Mouse (Mus musculus) left cerebral cortex, postnatal 4 days (tissue): ENCODE results near the gene Glipr2. TPM values are rescaled to one million over a fixed set of nuclear protein-coding genes. Genes with fewer than 3 reads are reported as not detected.

Source experiments
- DNase-seq: peaks from one replicate; pipeline ENCODE4 v3.0.0-alpha.2; 2022
- intact Hi-C: fragments of 180-260 bp; cut with DNase I; formaldehyde crosslinking; loops from one replicate; pipeline ENCODE4 v1.15.1; 2025
- total RNA-seq, 2 experiments: library from RNA; stranded (reverse); gene quantifications; 2 replicates each; pipeline ENCODE4 v1.2.3; 2021

Glipr2 gene
- total RNA-seq, 2 experiments from 2014 or later: 11.1 to 14.9 TPM

DNA sequence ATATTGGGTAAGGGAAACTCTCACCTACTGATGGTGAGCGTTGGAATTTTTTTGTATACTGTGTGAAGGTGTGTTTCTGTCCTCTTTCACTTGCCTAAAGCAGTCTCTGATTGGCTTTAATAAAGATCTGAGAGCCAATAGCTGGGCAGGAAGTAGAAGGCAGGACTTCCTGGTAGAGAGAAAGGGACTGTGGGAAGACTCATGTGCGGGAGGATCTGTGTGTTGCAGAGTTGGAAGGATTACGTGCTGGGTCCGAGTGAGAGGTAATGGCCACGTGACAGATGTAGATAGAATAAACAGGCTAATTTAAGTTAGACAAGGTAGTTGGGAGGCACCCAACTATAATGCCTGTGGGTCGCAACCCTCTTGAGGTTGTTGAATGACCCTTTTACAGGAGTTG lies 46.4 kb downstream of the Glipr2 start:
- no peak for DNase-seq
- intact Hi-C loops: no loop called here

DNA sequence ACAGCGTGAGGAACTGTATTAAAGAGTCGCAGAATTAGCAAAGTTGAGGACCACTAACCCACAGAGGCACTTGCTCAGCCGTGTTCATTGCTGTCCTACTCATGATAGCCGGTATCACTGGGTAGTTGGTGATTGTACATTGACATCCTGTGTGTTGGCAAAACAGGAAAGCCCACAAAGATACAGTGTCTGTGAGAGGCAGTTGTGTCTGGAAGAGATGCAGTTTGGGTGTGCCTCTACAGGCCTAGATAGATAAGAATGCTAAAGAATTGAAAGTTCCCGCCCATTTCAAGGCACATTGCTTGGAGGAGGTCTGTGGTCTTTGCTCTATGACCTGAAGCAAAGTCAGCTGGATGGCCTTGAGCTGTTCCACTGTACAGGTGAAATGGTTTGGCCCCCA lies 46.9 kb downstream of the Glipr2 start, which contains the start of gene Clta:
TSS of gene Clta (plus strand) at position 327 of the 400 bp plus-strand sequence.
- intact Hi-C loops: no loop called here
- no peak for DNase-seq

DNA sequence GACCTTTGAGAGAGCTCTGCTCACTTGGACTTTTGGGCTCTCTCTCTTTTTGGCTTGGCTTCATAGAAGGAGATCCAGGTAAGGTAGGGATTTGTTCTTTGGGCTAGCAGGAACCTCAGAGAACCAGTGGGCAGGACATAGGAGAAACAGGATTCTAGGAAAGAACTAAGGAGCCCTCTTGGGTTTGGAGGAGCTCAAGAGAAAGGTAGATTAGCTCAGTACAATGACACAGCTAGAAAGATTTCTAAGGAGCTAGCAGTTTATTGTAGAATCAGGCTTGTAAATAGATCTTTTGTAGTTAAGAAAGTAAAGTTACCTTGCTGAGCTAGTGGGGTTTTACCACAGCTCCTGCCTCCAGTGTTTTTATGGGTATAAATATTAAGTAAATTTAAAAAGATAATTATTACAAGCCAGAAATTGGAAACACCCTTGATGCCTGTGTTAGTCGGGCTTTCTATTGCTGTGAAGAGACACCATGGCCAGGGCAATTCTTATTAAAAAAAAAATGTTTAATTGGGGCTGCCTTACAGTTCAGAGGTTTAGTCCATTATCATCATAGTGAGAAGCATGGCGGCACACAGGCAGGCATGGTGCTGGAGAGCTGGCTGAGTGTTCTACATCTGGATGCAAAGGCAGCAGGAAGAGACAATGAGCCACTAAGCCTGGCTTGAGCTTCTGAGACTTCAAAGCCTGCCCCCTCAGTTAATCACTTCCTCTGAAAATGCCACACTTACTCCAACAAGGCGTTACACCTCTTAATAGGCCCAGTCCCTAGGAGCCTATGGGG lies 47.6 kb downstream of the Glipr2 start:
- DNase-seq: no peak
- intact Hi-C loops: no loop called here

DNA sequence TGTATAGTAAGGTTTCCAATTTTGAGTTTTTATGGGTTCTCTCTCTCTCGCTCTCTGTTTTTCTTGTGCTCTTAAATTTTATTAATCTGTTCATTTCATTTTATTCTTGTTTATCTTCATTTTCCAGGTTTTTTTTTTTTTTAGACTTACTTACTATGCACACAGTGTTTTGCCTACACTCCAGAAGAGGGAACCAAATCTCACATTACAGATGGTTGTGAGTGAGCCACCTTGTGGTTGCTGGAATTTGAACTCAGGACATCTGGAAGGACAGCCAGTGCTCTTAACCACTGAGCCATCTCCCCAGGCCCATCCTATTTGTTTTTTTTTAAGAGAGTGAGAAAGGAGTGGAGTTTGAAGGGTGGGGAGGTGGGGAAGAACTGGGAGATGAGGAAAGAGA lies 53.0 kb downstream of the Glipr2 start:
- no peak for DNase-seq
- intact Hi-C loops: no loop called here

DNA sequence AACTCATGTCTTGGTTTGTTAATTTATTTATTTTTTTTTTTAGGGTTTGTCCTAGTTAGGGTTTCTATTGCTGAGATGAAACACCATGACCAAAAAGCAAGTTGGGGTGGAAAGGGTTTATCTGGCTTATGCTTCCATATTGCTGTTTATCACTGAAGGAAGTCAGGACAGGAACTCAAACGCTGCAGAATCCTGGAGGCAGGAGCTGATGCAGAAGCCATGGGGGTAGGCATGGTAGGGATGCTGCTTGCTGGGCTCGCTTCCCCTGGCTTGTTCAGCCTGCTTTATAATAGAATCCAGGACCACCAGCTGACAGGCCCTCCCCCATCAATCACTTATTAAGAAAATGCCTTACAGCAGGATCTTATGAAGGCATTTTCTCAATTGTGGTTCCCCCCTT lies 53.7 kb downstream of the Glipr2 start:
- intact Hi-C loops: no loop called here
- DNase-seq: no peak

DNA sequence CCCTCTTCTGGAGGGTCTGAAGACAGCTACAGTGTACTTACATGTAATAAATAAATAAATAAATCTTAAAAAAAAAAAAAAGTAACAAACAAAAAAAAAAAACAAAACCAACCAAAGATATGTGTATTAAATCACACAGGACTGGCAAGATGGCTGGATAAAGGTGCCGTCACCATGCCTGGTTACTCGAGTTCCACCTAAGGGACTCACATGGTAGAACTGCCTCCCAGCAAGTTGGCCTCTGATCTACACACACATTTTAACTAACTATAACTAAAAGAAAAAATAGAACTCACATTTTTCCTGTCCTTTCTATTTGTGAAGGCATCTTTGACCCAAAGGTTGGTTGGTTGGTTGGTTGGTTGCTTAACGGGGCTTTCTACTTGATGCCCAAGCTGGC lies 54.6 kb downstream of the Glipr2 start:
- no peak for DNase-seq
- intact Hi-C loops: no loop called here

DNA sequence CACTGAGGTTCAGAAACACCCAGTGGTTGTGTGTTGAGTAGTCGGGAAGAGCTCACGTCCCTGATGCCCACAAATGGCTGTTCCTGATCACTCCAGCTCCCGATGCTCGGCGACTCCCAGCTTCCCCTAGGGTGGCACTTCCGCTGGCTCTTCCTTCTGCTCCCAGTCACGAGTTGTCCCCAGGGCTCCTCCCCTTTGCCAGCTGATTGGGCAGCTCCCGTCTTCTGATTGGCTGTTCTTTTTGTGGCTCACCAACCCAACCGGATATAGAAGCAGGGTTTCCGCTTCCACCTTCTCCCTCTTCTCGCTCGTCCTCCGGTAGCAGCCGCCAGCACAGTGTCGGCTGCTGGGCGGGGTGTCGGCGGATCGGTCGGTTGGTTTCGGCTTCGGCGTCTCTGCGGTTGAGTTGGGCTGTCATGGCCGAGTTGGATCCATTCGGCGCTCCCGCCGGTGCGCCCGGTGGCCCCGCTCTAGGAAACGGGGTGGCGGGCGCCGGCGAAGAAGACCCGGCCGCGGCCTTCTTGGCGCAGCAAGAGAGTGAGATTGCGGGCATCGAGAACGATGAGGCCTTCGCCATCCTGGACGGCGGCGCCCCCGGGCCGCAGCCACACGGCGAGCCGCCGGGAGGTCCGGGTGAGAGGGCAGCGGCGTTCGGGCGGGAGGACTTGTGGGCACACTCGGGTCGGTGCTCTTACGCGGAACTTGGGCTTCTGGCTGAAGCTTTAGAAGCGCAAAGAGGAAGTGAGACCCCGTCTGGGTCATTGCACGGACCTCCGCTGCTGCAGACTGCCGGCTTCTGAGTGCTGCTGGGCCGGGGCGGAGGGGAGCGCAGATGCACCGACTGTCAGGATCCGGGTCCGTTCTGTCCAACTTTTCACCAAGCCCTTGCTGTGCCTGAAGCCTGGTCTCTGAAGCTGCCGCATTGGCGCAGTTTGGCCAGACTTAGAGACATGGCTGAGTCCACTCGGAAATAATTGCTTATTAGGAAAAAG lies 55.5 kb downstream of the Glipr2 start:
- peak; percentile 96 for DNase-seq
- intact Hi-C loops: no loop called here

DNA sequence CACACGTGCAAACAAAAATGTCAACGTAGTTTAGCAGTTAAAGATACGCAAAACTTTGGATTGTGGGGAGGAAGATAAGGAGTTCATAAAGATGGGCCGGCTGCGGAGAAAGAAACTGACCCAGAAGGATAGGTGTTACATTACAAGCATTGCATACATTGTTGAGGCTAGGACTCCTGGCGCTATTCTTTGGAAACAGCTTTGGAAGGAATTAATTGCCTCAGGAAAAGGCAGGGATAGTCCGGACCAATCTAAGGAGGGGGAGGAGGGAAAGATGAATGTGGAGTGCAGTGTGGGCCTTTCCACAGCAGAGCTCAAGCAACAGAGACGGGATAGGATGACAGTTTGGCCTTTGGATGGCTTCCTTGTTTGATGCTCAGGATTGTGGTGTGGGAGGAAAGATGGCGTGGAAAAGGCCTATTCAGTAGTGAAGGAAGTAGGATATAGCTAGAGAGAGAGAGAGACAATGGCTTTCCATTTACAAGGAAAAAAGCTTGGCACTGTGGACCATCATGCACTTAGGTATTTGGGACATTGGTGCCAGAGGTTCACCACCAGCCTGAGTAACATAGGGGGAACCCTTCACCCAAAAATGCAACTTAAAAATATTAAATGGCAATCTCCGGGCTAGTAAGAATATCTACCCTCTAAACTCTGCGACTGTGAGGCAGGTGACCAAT lies 56.3 kb downstream of the Glipr2 start:
- no peak for DNase-seq

DNA sequence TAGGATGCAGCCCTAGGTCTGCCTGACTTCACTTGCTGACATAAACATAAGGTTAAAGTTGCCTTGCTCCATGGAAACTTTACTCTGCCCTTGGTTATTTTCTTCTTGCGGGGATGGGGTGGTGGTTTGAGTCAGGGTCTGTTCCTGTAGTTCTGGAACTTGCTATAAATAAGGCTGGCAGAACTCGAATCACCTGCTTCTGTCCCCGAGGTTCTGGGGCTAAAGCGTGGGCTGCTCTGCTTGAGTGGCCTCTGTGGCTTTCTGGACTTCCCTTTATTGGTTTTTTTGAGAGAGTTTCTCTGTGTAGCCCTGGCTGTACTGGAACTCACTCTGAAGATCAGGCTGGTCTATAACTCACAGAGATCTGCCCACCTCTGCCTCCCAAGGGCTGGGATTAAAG lies 58.9 kb downstream of the Glipr2 start:
- intact Hi-C loops: no loop called here
- no peak for DNase-seq

More for the DNA sequence above, 56.3 kb downstream of the Glipr2 start:
- intact Hi-C loops: no loop called here

DNA sequence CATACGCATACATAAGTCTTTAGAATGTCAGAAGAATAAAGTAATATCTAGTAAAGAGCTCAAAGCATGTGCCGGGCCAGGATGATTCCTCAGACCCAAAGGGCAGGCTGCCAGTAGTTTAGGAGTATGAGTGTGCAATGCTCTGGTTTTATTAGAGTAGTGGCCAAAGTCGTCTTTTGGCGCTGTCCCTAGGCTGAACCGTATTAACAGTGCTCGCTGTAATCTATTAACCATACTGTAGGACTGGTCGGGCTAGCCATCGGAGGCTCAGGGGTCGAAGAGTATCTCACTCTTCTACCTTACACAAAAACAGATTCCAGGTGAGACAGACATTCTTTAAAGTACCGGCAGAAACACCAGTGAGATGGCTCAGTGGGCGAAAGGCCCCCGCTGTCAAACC lies 59.6 kb downstream of the Glipr2 start:
- no peak for DNase-seq

DNA sequence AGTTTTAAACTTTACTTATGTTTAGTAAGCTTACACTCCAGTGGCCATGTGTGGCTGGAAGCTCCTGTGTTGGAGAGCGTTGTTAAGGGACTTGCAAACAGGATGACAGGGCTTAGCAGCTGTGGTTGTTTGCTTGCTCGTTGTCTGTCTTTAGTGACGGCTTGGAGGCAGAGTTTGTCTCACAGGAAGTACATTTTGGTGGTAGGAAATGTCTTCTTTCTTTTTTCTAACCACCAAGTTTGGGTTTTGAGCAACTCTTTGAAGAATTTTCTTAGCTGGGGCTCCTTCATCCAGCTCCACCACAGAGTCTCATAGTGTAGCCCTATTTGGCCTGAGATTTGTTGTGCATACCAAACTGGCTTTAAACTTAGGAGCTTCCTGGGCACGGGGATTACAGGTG lies 65.1 kb downstream of the Glipr2 start:
- DNase-seq: no peak
- intact Hi-C loops: no loop called here

More for the DNA sequence above, 59.6 kb downstream of the Glipr2 start:
- intact Hi-C loops: no loop called here

DNA sequence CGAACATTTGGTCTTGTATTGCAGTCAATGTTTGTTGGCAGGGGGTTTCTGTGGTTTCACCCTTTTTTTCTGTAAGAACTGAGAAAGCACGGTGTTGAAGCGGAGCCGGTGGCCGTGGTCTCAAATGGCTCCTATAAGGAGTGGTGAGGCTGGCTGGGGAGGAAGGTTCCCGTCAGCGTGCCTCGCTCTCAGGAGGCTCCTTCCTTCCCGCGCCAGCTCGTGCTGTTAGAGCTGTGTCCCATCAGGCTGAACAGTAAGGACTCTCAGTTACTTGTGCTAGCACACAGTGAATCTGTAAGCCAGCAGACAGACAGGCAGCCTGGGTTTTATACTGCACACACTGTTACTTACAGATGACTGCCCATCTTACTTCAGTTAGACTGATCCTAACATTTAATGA lies 65.6 kb downstream of the Glipr2 start:
- intact Hi-C loops: no loop called here
- DNase-seq: no peak

DNA sequence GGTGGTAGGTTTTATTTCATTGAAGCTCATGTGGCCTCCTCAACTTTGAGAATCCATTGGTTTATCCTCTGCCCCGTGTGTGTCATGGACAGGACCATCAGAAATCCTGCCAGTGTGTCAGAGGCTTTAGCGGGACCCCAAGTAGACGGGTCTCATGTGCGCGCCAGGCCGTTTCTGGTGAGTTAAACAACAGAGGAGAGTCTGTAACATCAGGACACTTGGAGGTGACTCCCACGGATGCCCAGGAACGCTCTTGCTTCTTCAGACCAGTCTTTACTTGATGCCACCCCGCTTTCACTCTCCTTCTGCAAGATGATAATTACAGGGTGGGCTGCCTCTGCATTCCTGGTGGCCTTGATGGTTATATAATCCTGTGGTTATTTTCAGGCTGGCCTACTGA lies 66.5 kb downstream of the Glipr2 start:
- no peak for DNase-seq
- intact Hi-C loops: no loop called here

DNA sequence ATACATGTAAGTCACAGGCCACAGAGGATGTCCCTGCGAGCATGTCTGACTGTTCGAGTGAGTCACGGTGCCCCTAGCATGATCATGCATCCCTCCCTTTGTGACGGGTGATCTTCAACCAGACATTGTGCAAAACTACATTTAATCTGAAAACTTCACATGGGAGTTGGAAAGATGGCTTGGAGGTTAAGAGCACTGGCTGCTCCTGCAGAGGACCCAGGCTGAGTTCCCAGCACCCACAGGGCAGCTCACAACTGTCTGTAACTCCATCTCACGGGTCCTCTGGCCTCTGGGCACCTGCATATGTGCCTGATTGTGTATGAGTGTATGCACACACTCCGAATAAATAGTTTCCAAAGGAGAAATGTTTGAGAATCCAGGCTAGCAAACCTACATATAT lies 67.0 kb downstream of the Glipr2 start:
- intact Hi-C loops: no loop called here
- no peak for DNase-seq

DNA sequence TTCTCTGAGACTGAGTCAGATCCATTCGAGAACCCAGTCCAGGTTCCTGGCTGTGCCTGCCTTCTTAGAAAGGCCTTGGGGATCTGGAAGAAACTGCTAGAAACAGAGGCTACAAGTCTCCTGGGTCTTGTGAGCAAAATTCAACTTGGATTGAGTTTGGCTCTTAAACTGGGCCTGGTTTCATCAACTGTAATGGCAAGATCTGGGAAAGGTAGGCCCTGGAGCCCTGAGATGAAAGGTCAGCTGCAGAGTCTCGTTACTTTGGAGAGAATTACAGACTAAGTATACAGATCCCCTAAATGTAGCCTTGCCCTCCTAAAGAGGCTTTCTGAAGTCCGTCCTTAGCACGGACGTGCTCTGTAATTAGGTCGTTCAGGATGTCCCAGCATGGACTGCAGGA lies 68.4 kb downstream of the Glipr2 start:
- intact Hi-C loops: no loop called here

More for the DNA sequence above, 68.4 kb downstream of the Glipr2 start:
- DNase-seq: no peak

Other genes with a start within 250 kb of the Glipr2 start
- gene Olfr71, start 247.1 kb upstream of the Glipr2 start, total RNA-seq: not detected
- under 1 TPM; 0.64 to 0.70 TPM for gene Hrct1, start 230.2 kb upstream of the Glipr2 start, total RNA-seq
- under 1 TPM; 0.34 to 0.38 TPM for gene Spaar, start 227.4 kb upstream of the Glipr2 start, total RNA-seq
- gene Olfr159, start 186.4 kb upstream of the Glipr2 start, total RNA-seq: not detected
- gene Olfr156, start 133.5 kb upstream of the Glipr2 start, total RNA-seq: not detected
- not detected for gene Olfr157, start 117.2 kb upstream of the Glipr2 start, total RNA-seq
- not detected for gene Olfr155, start 105.8 kb upstream of the Glipr2 start, total RNA-seq
- 1 to 10 TPM; 6.8 to 7.6 TPM for gene Reck, start 81.9 kb upstream of the Glipr2 start, total RNA-seq
- under 1 TPM in 1 of 2 experiments, not detected in 1; 0.26 TPM for gene Ccin, start 26.1 kb downstream of the Glipr2 start, total RNA-seq
- 100 to 1,000 TPM; 333 to 337 TPM for gene Clta, start 47.1 kb downstream of the Glipr2 start, total RNA-seq
- 10 to 100 TPM; 46.3 to 51.6 TPM for gene Gne, start 126.8 kb downstream of the Glipr2 start, total RNA-seq